Mouse (Mus musculus) CD4-positive, CD25-positive, alpha-beta regulatory T cell, adult 4 months (primary cell): Measurements from ENCODE around the gene Themis3. TPM values are rescaled to one million over a fixed set of nuclear protein-coding genes. Genes with fewer than 3 reads are reported as not detected.

Source experiments
- ATAC-seq: one replicate; pipeline ENCODE4 v1.8.0; 2017
- polyA plus RNA-seq, 2 experiments: library from polyadenylated mRNA; unstranded; fragments of 100-300 nt; shearing (Covaris generic); gene quantifications; one replicate each; pipeline ENCODE4 v1.2.1; 2017

Gene Themis3
- not detected for polyA plus RNA-seq

DNA sequence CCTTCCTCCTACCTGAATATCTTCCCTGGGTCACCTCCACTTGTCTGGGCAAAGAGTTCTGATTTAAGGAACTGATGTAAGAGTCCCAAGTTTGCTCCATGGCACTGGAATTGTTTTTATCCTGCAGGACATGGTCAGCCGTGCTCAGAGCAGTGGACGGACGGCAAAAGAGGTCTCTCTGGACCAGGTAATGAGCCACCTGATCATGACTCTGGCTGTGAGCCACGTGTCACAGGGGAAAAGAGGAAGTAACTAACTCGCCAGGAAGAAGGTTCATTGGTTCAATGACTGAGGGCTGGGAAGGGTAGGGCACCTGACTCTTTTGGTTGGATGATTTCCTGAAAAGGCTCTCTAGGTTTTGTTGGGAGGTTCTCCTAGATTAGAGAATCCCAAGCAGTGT is at the start of gene Themis3:
Themis3 (minus strand) TSS at position 187 of the 400 bp plus-strand sequence.
- no peak for ATAC-seq

DNA sequence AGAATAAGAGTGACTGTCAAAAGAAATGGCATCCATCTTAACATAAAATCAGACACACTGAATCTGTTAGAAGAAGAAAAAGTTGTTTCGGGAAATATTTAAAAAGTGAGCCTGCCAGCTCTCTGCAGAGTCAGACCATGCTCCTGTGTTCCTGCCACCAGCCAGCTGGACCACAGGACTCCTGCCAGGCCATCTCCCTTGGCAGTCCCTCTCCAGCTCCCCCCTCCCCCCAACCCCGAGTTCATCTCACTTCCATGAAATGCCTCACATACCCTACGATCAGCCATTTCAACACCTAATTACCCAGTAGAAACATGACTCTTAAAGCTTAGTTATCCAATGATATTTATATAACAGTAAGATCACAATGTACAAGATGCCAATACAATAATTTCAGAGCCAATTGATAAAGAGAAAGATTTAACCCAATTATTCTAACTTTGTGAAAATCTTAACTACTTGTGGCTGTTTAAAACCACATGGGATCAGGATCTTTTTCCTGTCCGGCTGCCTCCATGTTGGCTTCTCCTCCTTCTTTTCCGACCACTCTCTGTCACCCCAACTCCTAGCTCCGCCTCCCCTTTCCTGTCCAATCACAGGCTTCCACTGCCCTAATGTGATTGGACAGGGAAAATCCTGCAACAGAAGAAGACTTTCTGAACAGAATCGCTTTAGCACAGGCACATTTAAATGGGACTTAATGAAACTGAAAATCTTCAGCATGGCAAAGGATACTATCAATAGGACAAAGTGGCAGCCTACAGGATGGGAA is 43.7 kb upstream of the Themis3 start:
- no peak for ATAC-seq

DNA sequence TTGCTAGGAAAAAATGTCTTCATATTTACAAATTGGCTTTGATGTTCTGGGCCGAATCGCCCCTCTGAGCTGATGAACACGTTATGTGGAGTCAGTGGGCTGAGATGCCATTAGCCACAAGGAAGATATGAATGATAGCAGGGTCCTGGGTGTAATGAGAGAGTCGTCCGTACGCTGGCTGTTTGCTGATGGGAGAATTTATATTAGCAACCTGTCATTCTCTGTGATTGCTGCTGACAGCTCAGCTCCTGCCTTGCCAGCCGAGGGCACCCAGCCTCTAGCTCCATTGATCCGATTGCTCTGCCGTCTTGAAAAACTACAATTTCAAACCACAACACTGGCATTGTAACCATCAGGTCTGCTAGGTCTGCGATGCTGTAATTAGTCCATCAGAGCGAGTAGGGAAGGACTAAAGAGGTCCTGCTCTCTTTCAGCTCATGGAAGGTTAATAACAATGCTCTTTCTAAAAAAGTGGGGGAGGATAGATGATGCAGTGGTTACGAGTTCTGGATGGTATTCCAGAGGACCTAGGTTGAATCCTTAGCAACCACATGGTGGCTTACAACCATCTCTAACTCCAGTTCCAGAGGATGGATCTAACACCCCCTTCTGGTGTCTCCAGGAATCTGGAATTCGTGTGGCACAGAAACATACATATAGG is 25.7 kb upstream of the Themis3 start:
- ATAC-seq: no peak

DNA sequence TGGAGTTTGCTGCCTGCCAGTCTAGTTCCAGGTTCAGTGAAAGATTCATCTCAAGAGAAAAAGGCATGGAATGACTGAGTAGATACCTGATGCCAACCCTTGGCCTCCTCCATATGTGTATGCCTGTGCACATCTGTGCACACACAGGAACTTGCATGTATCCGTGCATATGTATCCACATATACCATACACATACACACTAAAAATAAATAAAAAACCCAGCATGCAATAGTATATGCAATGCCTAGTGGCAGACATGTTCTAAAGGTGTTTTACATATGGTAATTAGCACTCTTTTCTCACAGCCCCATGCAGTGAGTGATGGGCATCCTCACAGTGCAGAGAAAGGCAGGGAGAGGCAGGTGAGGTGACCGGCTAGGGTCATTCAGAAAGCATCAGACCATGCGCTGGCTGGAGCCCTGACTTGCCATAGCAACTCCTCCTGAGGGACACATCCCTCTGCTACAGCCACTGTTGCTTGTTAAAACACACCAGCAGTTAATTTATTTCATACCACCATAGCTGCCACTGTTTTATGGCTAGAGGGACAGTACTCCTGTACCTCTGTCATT is 24.9 kb upstream of the Themis3 start:
- ATAC-seq: no peak

DNA sequence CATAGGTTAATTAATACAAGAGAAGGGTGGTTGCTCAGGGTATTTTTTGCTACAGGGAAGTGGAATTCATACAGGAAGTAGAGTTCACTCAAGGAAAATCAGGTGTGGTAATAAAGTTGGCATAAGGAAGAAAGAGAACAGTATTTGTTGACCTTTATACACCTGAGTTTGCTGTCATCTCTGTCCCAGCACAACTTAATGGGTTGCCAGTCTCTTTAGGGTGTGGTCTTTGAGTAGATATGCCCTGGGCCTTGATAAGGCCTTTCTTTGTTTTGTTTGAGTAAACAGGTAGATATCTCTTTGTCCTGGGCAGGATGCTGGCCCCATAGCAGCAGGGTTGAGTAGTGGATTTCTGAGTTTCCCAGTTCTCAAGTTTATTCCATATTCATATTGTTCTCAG is 15.6 kb upstream of the Themis3 start:
- ATAC-seq: no peak

DNA sequence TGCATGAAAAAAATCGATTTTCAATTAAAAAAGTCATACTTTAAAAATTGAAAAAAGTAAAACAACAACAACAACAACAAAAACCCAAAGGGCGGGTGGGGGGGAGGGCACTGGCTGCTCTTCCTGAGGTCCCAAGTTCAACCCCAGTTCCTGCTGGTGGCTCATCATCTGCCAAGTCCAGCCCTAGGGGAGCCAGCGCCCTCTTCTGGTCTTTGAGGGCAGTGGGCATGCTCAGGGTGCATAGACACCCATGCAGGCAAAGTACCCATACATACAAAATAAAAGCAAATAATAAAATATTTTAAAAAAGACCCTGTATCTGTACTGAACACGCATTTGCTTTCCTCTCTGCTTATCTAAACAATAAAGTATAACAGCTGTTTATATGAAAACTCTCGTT is 10.5 kb upstream of the Themis3 start:
- ATAC-seq: no peak

DNA sequence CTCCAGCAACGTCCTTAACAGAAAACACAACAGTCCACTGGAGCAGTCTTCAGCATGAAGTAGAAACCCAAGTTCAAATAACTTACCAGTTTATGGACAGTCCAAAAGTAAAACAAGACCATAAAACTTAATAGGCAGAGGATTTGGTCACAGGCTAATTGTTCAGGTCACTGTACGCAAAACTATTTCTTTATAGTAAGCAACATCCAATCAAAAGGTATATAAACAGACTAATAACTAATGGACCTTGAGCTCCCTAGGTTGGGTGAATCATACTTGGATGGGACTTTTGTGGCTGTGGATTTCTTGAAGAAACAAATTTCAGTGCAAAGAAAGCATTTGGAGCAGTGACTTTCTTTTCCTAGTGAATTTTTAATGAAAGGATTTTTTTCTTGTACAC is 6.8 kb upstream of the Themis3 start:
- no peak for ATAC-seq

DNA sequence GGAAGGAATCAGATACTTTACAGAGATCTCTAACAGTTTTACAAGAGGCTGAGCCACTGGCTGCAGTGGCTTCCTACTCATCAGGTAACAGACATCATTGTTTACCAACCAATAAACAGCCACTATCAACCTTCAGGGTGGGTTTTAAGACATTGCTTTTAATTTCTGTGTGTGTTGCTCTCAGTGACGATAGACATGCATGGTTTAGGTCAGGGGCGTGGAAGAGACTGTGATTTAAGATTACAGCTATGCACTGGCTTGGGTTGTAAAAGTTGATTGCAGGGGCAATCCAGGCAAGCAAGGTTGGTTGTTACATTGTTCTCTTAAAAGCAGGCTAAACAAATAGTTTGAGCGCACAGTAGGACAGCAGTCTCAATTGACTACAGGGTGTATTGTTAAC is 1.4 kb upstream of the Themis3 start:
- ATAC-seq: no peak

DNA sequence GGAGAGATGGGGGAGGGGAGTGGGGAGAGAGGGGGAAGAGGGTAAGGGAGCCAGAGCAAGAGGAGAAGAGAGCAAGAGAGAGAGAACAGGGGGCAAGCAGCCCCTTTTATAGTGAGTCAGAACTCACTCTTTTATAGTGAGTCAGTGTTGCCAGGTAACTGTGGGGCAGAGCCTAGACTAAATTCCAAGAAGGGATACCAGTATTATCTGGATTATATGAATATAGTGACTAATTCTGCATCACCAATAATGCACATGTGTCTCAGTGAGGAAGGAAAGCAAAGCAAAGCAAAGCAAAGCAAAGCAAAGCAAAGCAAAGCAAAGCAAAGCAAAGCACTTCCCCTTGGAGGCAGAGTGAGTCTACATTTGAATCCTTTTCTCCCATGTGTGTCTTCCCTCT is 835 bp upstream of the Themis3 start:
- ATAC-seq: no peak

DNA sequence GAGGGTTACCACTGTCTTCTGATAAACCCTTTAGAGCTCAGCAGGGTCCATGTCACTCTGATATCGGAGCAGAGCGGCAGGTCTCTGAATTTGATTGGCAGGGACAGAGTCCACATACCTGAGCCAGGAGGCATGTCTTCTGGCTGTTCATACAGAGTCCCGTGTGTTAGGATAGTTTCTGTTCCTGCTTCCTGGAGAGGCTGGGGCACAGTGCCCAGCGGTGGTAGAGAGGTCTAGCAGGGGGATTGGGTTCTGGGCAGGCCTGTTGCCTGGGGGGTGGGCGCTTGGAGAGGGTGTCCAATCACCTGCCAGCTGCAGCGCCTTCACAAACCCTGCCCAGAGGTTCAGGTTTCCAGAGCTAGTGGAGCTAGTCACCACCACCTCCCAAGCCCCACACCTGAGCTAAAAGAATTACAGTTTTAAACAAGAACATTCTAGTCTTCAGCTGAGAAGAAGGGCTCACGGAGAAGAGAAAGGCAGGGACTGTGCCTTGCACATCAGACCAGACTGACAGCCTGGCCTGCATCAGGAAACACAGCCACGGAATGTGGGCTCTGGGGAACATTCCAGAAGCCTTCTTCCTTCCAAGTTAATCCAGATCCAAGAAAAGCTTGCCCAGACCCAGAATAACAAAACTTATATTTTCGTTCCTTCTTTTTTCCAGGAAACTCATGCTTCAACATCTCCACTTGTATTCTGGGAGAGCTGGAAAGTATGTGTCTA is 3.9 kb downstream of the Themis3 start:
- no peak for ATAC-seq

DNA sequence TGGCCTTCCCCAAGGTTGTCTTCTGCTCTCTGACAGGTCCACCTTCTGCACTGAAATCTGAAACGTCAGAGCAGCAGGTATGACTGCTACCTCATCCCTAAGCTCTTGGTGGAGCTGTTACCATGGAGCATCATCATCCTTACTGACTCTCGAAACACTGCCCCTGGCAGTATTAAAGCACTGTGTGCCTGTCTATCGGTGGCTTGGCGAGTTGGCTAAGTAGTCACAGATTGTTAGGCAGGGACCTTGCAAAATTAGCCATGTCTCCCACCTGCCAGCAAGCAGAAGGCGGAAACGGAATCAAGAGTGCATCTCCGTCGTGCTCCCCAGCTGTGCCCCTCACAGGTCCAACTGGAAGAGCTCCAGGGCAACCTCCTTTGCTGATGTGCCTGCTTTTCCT is 4.6 kb downstream of the Themis3 start:
- ATAC-seq: no peak

DNA sequence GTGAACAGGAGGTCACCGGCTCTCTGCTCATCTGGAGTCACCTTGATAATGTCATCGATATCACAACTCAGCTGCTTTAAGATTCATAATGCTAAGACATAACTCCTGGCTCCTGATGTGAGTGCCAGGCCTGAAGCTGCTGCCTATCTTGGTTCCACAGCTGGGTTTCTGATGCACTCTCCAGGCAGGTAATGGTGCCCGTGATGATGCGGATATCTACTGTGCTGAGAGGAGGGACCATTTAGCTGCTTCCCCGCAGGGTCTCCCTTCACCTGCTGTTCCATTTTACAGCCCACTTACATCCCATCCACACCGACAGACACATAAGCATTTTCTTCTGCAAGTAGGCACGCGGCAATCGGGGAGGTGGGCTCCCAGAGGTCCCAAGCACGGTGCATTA is 7.7 kb downstream of the Themis3 start:
- no peak for ATAC-seq

DNA sequence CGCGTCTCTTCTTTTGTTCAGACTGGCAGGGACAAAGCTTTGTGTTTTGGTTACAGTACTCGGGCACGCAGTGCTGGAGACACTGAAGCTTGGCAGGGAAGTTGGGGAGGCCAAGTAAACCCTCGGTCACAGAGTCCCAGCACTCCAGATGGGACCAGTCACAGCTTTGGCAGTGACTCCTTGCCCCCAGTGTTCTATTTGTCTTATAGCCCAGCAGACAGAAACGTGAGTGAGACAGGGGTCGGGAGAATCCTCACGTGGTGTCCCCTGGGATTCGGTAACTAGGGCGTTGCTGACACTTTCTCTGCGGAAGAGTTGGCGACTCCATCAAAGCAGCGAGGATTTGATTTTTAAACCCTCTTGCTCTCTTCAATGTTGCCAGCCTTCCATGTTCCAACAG is 8.3 kb downstream of the Themis3 start:
- no peak for ATAC-seq

DNA sequence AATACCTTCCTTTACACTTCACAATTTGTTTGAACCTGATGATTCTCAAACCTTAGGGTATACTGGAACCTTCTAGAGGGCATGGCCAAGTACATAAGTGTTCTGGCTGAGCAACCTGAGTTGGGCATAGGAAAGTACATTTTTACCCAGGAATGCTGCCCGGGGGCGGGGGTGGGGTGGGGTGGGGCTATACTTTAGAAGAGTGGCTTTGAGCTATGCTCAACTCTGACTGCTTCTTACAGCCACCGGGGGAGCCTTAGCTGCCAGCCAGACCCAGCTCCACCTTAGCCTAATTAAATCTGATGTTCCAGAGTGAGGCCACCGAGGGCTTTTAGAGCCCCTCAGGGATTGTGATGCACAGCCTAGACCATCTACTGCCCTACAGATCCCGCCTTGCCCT is 13.4 kb downstream of the Themis3 start:
- ATAC-seq: no peak

DNA sequence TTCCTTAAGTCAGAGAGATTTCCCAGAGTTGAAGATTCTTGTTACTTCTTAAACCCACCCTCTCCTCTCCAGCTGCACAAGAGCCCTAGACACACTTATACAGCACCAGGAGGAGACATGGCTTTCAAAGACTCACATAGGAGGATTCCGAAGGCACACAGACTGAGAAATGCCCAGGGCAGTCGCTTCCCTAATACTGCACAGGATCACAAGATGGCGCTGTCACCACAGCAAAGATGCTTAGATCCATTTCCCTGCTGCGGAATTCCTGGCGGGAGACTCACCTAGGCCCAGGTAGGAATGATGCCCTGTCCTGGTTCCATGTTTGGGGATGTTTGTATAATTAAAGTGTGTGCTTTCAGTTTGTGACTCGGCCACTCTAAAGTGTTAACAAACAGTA is 16.4 kb downstream of the Themis3 start:
- no peak for ATAC-seq

DNA sequence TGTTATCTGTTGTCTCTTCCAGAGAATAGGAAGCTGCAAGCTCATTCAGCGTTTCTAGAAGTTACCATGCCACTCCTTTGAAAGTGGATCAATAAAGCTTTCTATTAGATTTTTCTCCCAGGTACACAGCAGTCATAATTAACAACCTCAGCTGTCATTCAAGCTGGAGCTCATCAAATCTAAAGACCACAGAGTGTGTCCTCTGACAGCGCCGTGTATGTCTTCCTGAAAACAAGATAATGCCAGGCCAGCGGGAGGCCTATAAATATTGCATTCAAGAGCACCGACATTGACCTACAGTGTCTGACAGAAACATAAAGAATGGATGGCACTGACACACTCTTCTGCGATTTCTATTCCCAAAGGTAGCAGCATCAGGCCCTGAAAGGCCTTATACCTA is 16.9 kb downstream of the Themis3 start:
- no peak for ATAC-seq

DNA sequence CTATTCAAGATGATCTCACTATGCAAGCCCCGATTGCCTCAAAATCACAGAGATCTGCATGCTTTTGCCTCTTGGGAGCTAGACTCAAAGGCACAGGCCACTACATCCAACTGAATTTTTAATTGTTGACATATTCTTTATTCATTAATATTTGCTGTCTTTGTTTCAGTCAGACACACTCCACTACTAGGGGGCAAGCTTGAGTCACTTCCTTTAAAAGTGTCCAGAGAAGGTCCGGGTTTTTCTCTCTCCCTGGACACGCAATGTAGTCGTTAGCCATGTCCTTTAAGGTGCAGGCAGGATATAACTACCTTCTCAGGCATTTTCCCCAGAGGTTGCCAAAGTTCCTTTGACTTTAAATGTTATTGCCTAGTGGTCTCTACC is 21.8 kb downstream of the Themis3 start:
- ATAC-seq: no peak

DNA sequence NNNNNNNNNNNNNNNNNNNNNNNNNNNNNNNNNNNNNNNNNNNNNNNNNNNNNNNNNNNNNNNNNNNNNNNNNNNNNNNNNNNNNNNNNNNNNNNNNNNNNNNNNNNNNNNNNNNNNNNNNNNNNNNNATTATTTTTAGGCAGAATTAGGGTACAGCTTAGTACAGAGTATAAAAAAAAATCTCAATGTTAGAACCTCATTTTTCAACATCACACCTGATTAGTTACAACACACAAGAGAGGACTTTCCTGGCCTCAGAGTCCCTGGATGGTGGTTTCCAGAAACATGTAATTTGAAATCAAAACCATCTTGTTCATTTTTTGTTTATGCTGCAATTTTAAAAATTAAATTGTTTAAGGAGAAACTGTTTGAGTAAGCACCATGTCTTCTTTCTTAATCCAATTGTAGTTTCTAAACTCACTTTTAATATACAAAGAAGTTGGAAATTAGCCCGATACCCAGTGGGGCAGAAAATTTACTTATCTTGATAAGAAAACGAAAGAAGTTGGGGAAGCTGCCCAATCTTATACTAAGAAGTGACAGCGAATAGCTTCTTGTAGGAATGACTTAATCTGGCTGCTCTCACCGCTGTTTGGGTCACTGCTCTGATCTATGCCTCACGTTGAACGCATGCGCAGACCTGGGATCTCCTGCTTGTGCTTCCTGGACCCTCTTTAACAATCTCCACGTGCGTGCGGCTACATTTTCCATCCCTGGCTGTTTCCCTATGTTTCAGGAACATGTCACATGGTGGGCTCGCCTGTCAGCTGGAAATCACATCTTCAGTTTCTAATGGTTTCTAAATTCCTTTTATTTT is 22.4 kb downstream of the Themis3 start:
- ATAC-seq: no peak

DNA sequence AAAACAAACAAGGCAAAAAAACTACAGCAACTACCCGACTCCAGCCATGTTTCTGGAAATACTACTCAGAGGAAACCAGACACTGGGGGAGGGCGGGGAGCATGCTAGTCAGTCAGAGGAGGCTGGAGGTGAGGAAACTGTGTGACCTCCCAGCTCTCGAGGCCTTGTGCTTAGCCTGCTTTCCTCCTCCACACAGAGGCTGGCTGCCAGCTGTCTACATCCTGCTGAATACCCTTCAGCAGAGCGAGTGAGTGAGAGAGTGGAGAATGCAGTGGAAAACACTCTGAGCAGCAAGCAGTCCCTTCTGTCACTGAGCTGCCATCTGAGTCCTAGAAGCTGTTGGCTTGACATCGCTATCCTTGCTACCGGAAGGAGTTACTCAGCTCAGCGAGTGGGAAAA is 30.2 kb downstream of the Themis3 start:
- ATAC-seq: no peak

DNA sequence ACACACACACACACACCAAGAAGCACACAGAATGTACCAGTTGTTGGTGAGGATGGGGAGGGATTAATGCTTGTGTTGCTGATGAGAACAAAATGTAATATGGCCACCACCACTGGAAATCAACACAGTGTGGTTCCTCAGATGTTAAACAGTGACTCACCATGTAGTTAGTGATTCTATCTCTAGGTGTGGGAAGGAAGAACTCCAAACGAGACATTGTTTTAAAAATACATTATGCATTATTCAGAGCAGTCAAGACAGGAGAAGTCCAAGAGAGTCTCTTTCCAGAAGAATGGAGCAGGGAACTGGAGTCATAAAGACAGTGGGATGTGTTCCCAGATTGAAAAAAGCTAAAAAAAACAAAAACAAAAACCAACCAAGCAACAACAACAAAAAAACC is 30.9 kb downstream of the Themis3 start:
- ATAC-seq: no peak

DNA sequence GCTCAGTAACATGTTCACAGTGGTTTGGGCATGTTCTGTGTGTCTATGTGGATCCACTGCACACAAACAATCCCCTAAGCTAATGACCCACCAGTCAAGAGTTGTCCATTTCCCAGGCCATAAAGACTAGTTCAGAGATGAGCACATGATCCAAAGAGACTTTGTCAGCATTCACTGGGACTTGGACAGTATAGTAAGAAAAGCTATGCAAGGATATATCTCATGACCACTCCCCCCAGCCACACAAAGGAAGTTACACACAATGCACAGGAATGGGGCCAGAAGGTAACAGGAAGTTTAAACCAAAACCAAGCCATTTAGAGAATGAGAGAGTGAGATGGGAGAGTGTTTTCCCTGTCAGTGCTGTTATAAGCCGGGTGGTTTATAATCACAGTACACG is 33.0 kb downstream of the Themis3 start:
- ATAC-seq: no peak

DNA sequence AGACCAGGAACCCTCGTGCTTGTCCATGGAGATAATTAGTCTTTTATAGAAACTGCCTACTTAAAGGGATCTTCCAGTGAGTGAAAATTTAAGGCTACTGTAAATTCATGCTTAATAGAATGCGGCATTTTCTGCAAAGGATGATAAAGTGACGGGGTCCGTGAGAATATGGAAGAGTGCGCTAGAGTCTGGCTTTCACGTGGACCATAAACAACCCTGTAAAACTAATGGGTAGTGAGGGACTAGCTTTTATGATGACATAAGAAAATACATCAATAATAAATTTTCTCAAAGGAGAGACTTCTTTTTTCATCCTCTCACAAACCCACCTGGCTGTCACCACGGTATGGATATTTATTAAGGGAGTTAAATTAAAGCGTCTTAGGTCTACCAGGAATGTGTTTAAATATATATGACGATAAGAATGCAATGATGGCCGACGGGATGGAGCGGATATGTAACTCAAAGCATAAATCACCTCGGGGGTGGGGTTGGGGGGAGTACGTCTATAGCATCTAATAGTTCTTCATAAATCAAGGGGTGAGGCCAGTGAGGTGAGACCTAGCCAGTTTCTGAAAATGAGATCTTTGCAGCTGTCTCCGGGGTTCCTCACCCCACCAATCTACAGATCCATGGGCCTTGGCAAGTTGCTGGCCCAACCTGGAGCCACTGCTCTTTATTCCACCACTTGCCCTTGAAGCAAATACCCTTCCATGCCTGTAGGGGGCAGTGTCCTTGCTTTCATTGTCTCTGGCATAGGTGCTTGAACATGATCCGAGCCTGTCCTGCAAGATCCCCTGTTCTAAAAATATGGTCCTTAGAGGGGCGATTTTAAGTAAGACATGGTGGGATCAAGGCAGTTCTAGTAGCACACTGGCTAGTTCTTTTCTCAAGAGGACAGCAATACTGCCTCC is 35.8 kb downstream of the Themis3 start:
- no peak for ATAC-seq
